Mouse (Mus musculus) G1E (cell line): ENCODE results near the gene BC005537.

Experiments
- CTCF ChIP-seq: IDR thresholded peaks from 2 replicates; pipeline ENCODE4 v1.5.1; 2012; ENCODE audit warnings: low read depth, low read length, inconsistent platforms, mixed read lengths
- GATA1 ChIP-seq: IDR thresholded peaks from 2 replicates; pipeline ENCODE4 v1.6.1; 2012; ENCODE audit warnings: borderline replicate concordance, low read length, inconsistent platforms, mixed read lengths
- POLR2AphosphoS5 ChIP-seq: IDR thresholded peaks from 2 replicates; pipeline ENCODE4 v1.6.1; 2012; ENCODE audit warnings: low read depth, low read length, inconsistent platforms; ENCODE audit not compliant: insufficient replicate concordance
- TAL1 ChIP-seq: conservative IDR thresholded peaks from 2 replicates; pipeline ENCODE4 v1.6.1; 2012; ENCODE audit warnings: low read depth, low read length, inconsistent platforms, mixed read lengths

DNA sequence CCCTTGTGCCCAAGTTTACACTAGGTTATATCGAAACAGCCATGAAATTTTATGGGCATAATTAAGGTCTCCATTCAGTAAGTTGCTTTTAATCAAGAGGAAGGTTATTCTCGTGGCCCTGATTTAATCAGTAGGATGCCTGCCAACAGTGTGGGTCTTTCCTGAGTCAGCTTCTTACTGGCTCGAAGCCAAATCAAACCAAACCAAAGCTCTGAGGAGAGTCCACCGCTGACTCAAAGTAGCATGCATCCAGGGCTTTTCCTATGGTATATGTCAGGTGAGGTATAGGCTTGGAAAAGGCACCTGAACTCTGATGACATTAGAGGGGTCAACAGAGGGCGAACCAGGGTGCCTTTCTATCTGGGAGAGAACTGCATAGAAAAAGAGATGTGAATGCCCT is 19.5 kb upstream of the BC005537 start:
- no peak for TF ChIP-seq CTCF
- TF ChIP-seq TAL1, result no peak
- TF ChIP-seq POLR2AphosphoS5, result no peak
- no peak for TF ChIP-seq GATA1
